Mouse (Mus musculus): ENCODE measurements around the gene Foxn3.
A peak's percentile ranks its signal among the peaks of the same experiment; 100 is the strongest.

The Foxn3 gene

GRCm38 (mm10) chr12:99182338-99182737, 381.0 kb downstream of the Foxn3 start:
- DNase-seq (ENCODE audit: low spot score in 2 of 2) = no peak

DNA sequence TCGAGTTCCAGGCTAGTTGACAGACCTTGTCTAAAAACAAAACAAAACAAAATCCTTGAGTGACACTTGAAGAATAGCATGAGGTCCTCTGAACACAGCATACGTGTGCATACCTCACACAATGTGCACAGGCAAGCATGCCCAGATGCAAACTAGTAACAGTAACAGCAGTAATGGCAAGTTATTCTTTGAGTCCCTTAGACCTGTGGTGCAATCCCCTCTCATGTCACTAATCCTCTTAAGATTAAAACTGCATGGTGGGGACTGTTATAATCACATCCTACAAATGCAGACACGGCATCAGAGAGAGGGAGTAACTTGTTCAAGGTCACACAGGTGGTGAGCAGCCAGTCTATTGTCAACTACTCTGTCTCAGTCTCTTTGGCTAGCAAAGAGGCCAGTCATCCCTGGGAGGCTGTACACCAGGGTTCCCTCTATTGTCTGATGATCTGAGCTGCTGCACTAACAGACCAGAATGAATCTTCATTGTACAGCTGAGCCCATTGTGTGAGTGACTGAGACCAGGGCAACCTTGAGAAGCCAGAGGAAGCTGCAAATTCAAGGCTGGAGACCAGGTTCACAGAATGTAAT, 383.1 kb downstream of the Foxn3 start:
- DNase-seq (ENCODE audit: low spot score in 2 of 2) = no peak

GRCm38 (mm10) chr12:99174979-99175621, 388.3 kb downstream of the Foxn3 start:
- no peak for DNase-seq (ENCODE audit: low spot score in 2 of 2)

GRCm38 (mm10) chr12:99172170-99172569, 391.2 kb downstream of the Foxn3 start:
- no peak for DNase-seq (ENCODE audit: low spot score in 2 of 2)

DNA sequence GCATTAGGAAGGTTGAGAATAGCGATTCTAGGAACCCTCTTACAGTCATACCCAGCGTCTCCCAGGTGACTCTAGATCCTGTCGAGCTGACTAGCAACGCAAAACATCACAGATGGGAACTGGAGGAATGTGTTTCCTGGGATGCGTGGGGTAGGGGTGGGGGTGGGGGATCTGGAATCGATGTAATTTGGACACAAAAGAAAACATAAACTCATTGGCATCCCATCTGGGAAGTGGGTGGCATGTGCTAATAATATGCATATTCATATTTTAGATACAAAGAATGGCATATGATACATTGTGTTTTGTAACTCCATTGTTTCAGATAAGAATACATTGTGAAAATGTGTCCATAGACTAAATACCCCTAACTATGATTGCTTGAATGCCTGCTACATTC, 393.5 kb downstream of the Foxn3 start:
- DNase-seq (ENCODE audit: low spot score in 2 of 2) = no peak

- no peak for DNase-seq (ENCODE audit: low spot score in 2 of 2)
Observed at GRCm38 (mm10) chr12:99166091-99166490, 397.3 kb downstream of the Foxn3 start.

DNA sequence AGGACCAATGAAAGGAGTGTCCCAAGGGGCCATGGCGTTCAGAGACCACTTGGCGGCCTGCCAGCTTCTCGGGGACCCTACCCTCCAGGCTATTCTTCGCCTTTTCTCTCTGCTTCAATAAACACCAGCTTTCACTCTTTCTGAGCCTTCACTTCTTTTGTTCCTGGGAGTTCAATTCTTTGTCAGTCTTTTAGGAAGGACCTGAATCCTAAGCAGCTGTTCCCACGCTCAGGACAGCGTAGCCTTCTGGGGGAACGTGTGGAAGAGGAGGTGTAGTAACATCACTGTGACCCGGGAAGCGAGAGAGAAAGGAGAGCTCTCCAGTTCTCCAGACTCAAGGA, 400.1 kb downstream of the Foxn3 start:
- no peak for DNase-seq (ENCODE audit: low spot score in 2 of 2)

DNA sequence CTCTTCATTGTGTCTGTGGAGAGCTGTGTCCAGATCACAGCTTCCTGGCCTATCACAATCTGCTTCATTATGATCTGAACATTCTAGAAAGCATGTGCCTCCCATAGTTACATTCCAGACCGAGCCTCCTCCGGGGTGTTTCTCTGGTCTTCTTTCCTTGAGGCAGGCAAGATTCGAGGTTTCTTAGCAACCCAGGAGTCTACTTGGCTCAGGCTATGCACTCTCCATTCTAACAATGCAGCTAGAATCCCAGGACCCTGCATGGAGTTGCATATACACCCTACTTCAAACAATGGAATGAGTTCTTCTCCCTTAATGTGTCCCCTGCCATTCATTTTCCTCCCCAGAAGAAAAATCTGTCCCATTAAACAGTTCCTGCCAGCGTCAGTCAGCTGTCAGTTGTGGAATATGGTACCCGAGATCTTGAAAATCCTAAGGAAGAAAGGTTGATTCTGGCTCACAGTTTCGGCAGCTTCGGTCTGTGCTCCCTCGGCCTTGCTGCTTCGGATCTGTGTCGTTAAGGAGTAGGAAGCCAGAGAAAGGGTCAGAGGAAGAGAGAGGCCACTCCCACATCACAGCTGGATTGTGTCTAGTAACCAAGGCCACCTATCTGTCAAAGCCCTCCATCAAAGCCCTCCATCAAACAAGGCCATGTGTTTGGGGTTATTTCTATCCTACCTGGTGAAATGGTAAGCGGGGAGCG, 400.6 kb downstream of the Foxn3 start:
- DNase-seq (ENCODE audit: low spot score in 2 of 2) = no peak

DNA sequence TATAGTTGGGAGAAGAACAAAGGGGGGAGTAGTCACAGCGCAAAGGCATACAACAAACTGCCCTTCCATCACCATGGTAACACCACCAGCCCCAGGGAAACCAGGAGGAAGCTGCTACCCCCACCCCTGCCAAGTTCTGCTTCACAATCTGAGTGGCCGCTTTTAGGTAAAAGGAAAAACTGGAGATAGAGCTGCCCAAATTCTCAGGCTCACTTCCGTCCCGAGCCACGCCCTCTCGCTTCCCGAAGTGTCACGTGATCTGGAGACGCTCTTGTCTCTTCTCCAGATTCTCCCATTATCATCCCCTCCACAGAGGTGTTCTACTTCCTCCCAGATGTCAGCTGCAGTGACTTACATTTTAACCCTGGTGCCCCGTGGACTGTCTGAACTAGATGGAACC, 401.2 kb downstream of the Foxn3 start:
- no peak for DNase-seq (ENCODE audit: low spot score in 2 of 2)

DNA sequence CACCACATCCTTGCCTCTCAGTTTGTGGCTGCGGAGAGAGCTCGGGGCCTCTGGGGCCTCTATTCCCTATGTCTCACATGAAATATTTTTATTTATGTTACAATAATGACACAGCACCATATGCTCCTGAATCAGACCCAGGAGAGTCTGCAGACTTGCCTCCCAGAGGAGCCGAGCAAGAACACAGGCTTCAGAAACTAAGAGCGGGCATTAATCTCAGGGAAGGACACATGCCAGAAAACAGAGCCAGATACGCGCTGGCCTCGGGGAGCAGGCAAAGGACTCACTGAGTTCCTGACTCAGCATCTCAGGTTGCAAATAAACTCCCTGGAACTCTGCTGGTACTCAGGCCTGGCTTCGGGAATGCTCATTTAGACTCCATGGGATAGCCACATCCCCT, 403.3 kb downstream of the Foxn3 start:
- DNase-seq (ENCODE audit: low spot score in 2 of 2) = no peak

DNA sequence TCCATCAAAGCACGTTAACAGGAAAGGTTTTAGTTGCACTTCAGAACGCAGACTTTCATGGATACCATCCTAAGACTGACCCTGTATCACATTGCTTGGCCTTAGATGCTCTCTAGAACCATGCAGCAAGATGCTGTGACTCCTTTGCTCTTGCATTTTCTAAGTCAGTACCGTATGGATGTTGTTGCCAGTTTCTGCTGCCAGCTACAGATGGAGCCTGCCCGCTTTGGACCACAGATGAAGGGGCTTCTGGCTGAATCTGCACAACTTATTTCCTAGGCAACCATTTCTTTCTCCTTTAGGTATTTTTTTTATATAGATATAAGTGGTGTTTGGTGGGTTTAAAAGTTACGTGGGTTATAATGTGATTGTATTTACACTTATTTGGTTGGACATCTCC, 407.5 kb downstream of the Foxn3 start:
- DNase-seq (ENCODE audit: low spot score in 2 of 2) = no peak

GRCm38 (mm10) chr12:99154230-99154629, 409.2 kb downstream of the Foxn3 start:
- DNase-seq (ENCODE audit: low spot score in 2 of 2) = no peak

DNA sequence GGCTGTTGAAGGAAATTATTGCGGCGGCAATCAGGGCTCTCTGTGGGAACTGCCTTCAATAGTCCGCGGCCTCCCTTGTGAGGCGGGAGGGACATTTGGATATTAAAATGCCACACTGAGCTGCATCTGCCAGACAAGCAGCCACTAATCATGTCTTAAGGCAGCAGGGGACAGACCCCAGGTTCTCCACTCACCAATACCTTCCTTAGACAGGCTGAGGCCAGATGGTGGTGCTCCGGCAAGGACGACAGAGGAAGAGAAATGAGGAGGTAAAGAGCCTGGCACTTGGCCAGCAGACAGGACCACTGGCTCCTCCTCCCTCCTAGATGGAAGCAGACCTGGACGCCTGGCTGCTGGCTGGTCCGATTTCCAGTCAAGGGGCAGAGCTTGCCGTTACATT, 409.7 kb downstream of the Foxn3 start:
- no peak for DNase-seq (ENCODE audit: low spot score in 2 of 2)

DNA sequence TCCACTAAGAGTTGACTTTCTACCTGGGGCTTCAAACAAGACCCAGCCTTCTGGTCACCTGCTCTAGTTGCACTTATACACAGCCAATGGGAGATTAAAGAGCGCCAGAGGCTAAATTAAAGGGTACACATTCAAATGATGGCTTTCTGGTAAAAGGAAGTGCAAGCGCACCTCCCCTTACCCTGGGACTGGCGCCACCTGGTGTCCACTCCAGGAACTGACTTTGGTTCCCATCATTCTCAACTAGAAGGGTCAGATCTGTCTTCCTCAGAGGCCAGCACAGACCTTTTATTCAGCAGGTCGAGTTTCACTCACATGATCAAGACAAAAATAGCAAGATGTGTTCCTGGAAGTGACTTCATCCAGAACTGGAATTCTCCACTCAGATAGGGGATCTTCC, 413.3 kb downstream of the Foxn3 start:
- DNase-seq (ENCODE audit: low spot score in 2 of 2) = peak; percentile 13 to 57

GRCm38 (mm10) chr12:99149193-99149592, 414.2 kb downstream of the Foxn3 start:
- DNase-seq (ENCODE audit: low spot score in 2 of 2) = no peak

Data from natural killer cell, adult 2 months (primary cell).